Mouse (Mus musculus) limb, embryonic 12.5 days (tissue): Measurements from ENCODE around the gene Itga6. TPM values are rescaled to one million over a fixed set of nuclear protein-coding genes. Genes with fewer than 3 reads are reported as not detected.
"Not testable (repeated sequence)": the region's sequence is repeated elsewhere in the genome, so short reads cannot be mapped to it uniquely, and the experiment has no call there.

Source experiments
- ATAC-seq: fragments of 200-750 bp; cut with Nextera tagmentation; 2 replicates; pipeline ENCODE4 v1.8.0; 2017; ENCODE audit warnings: low read depth, moderate TSS enrichment; ENCODE audit not compliant: insufficient number of reproducible peaks, insufficient read depth, low FRiP score, low TSS enrichment
- H3K27ac ChIP-seq: fragments of 300-500 bp; sonication (generic); 2 replicates; pipeline ENCODE4 v1.5.1; 2016; ENCODE audit warnings: mild to moderate bottlenecking, moderate library complexity
- H3K27me3 ChIP-seq: fragments of 300-500 bp; sonication (generic); 2 replicates; pipeline ENCODE4 v1.6.1; 2016; ENCODE audit warnings: mild to moderate bottlenecking, moderate library complexity
- H3K36me3 ChIP-seq: fragments of 300-500 bp; sonication (generic); 2 replicates; pipeline ENCODE4 v1.6.1; 2016; ENCODE audit warnings: mild to moderate bottlenecking, moderate library complexity
- H3K4me1 ChIP-seq: fragments of 300-500 bp; sonication (generic); replicated peaks from 2 replicates; pipeline ENCODE4 v1.6.1; 2016
- H3K4me2 ChIP-seq: fragments of 300-500 bp; sonication (generic); 2 replicates; pipeline ENCODE4 v1.6.1; 2016; ENCODE audit warnings: mild to moderate bottlenecking, moderate library complexity
- H3K4me3 ChIP-seq: fragments of 300-500 bp; sonication (generic); replicated peaks from 2 replicates; pipeline ENCODE4 v1.5.1; 2016; ENCODE audit warnings: mild to moderate bottlenecking
- H3K9ac ChIP-seq: fragments of 300-500 bp; sonication (generic); replicated peaks from 2 replicates; pipeline ENCODE4 v1.6.1; 2016; ENCODE audit warnings: mild to moderate bottlenecking, moderate library complexity
- H3K9me3 ChIP-seq: fragments of 300-500 bp; sonication (generic); 2 replicates; pipeline ENCODE4 v1.6.1; 2016; ENCODE audit warnings: mild to moderate bottlenecking, moderate library complexity
- WGBS: fragments of 180-500 bp; shearing (Covaris S2); methylation state at CpG from one replicate; pipeline ENCODE4 v1.1.7; 2016; 5-methylcytosine and 5-hydroxymethylcytosine counted together
- polyA plus RNA-seq: library from polyadenylated mRNA; unstranded; fragments of >200 nt; fragmentation: Nextera tagmentation; extraction: Ambion mirVana; gene quantifications from 2 replicates; pipeline ENCODE4 v1.2.1, GENCODE M21; 2016

Itga6 gene
- polyA plus RNA-seq, 1 experiment from 2014 or later: 30.0 TPM

DNA sequence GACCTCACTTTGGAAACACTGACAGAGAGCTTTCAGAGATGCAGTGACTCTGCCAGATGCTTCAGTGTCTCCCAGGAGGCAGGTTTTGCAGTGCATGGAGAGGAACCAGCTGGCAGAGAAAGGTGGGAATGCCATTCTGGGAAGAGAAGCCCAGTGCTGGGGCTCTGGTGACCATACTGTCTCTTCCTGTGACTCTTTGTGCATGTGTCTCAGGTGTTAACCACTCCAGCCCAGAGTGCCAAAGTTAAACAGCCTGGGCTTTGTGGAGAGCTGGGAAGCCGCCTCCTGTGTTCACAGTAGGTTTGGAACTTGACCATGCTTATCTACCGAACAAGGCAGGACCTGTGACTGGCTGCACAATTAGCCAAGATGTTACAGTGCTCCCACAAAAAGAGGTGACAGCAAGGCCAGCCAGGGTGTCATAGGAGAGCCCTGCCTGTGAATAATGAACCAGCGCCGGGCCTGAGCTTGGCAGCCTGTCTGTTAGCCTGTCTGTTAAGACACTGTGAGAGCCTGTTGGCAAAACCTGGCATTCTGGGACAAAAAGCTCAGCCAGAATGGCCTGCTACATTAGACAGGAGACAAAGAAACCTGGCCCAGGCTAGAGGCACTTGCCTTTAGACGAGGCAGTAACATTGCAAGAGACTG is 25.9 kb upstream of the Itga6 start:
- H3K4me1 ChIP-seq: 0 out of 2 replicates have a peak, but pooled peaks cover 4% of the 10 kb centered on the region
- H3K9me3 ChIP-seq: no peaks in the 10 kb centered on the region
- H3K4me2 ChIP-seq: no peak overlapping the region
- no peak overlapping the region for H3K27ac ChIP-seq
- H3K4me3 ChIP-seq: no peak overlapping the region
- WGBS: 61% methylated on average over 5 of the region's 5 CpGs
- H3K27me3 ChIP-seq: no peaks in the 10 kb centered on the region
- no peaks in the 10 kb centered on the region for H3K36me3 ChIP-seq
- ATAC-seq: no peak
- H3K9ac ChIP-seq: no peak overlapping the region

GRCm38 (mm10) chr2:71720556-71720955 is 24.9 kb upstream of the Itga6 start:
- not testable (repeated sequence) for ATAC-seq
- WGBS: 70% methylated on average over 2 of the region's 2 CpGs

DNA sequence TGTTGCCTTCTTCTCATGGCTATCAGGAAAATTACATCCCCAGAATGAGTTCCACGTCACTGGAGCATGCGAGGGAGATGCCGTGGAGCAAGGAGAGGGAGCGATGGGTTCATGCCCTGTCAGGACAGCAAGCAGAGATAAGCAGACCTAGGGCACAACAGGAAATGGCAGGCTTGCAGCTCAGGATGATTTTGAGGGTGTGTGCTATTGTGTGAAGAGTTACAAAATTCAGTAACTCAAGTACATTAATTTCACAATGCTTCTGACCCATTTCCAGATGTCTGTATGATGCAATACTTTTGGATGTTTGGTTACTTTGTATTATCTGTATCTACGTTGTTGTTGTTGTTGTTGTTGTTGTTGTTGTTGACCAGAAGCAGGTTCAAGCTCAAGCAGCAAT is 22.5 kb upstream of the Itga6 start:
- ATAC-seq: no peak
- Histone ChIP-seq H3K27me3 (0 out of 2 replicates have a peak, but pooled peaks cover 4% of the 10 kb centered on the region), H3K4me2 (no peak overlapping the region), H3K4me3 (no peak overlapping the region), H3K27ac (no peak overlapping the region), H3K9me3 (no peaks in the 10 kb centered on the region), H3K9ac (no peak overlapping the region), H3K36me3 (no peaks in the 10 kb centered on the region), H3K4me1 (0 out of 2 replicates have a peak, but pooled peaks cover 4% of the 10 kb centered on the region)
- WGBS: 77% methylated on average over 5 of the region's 5 CpGs

More at GRCm38 (mm10) chr2:71720556-71720955, 24.9 kb upstream of the Itga6 start:
- H3K27ac ChIP-seq, H3K4me1 ChIP-seq, H3K4me2 ChIP-seq, H3K36me3 ChIP-seq, H3K9ac ChIP-seq, H3K4me3 ChIP-seq, H3K27me3 ChIP-seq, H3K9me3 ChIP-seq: not testable (repeated sequence)

DNA sequence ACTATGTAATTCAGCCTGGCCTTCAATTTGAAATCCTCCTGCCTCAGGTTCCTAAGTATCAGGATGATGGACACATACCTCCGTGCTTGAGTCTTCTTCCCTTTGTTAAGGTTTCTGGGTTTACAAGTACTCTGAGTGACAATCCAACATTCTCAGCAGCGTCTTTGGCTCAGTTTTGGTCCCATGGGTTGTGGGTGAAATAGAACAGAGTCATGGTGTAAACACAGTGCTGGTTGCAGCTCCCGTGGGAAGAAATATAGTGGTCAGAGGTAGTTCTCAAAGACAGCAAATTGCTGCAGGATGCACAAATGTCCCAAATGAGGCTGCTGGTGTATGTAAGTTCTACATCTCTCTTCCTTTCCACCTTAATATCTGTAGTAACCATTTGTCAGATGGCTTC is 21.8 kb upstream of the Itga6 start:
- Histone ChIP-seq H3K4me1 (0 out of 2 replicates have a peak, but pooled peaks cover 4% of the 10 kb centered on the region), H3K27ac (no peak overlapping the region), H3K27me3 (peaks cover 5% of the 10 kb centered on the region; the same call in 1 of the 2 replicates), H3K4me3 (no peak overlapping the region), H3K9ac (no peak overlapping the region), H3K4me2 (no peak overlapping the region), H3K36me3 (no peaks in the 10 kb centered on the region), H3K9me3 (no peaks in the 10 kb centered on the region)
- ATAC-seq: no peak
- WGBS: 85% methylated on average over 3 of the region's 3 CpGs

- Histone ChIP-seq H3K4me1 (0 out of 2 replicates have a peak, but pooled peaks cover 3% of the 10 kb centered on the region), H3K9ac (no peak overlapping the region), H3K4me3 (no peak overlapping the region), H3K27me3 (peaks cover 9% of the 10 kb centered on the region; the same call in 1 of the 2 replicates), H3K27ac (no peak overlapping the region), H3K4me2 (no peak overlapping the region), H3K36me3 (no peaks in the 10 kb centered on the region), H3K9me3 (no peaks in the 10 kb centered on the region)
- ATAC-seq: no peak
- 83% methylated on average over 6 of the region's 6 CpGs for WGBS
These were observed 21.4 kb upstream of the Itga6 start for GRCm38 (mm10) chr2:71724028-71724427.

- Histone ChIP-seq H3K27ac (no peak overlapping the region), H3K4me3 (no peak overlapping the region), H3K9me3 (no peaks in the 10 kb centered on the region), H3K27me3 (peaks cover 9% of the 10 kb centered on the region; the same call in 1 of the 2 replicates), H3K36me3 (no peaks in the 10 kb centered on the region), H3K4me1 (no peaks in the 10 kb centered on the region), H3K9ac (no peak overlapping the region), H3K4me2 (no peak overlapping the region)
- no peak for ATAC-seq
- WGBS: 67% methylated on average over 1 of the region's 1 CpGs
These were observed 20.0 kb upstream of the Itga6 start for GRCm38 (mm10) chr2:71725446-71725845.

- 90% methylated on average over 7 of the region's 7 CpGs for WGBS
- Histone ChIP-seq H3K27ac (no peak overlapping the region), H3K27me3 (peaks cover 9% of the 10 kb centered on the region; the same call in 1 of the 2 replicates), H3K4me3 (no peak overlapping the region), H3K36me3 (no peaks in the 10 kb centered on the region), H3K9me3 (no peaks in the 10 kb centered on the region), H3K9ac (no peak overlapping the region), H3K4me1 (peaks cover 11% of the 10 kb centered on the region), H3K4me2 (no peak overlapping the region)
- no peak for ATAC-seq
These were observed 18.3 kb upstream of the Itga6 start for GRCm38 (mm10) chr2:71726883-71727676.

DNA sequence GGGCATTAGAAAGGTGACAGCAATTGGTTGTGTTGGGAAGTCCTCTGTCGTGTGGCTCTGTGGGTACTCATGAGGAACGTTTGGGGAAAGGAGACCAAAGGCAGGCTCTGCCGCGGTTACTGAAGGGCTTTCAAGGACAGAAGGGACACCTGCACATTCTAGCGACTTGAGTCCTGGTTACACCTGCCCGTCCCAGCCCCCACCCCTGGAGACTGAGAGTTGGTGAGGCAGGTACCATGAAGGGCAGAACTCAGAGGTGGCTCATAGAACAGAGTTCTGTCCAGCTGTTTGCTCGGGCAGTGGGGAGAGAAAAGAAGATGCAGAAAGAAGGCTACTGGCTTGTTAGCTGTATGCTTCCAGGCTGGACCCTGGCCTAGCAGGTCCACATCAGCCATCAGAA is 17.1 kb upstream of the Itga6 start:
- H3K9ac ChIP-seq: no peak overlapping the region
- H3K27ac ChIP-seq: no peak overlapping the region
- peaks cover 9% of the 10 kb centered on the region; the same call in 1 of the 2 replicates for H3K27me3 ChIP-seq
- H3K36me3 ChIP-seq: no peaks in the 10 kb centered on the region
- no peak overlapping the region for H3K4me2 ChIP-seq
- no peak for ATAC-seq
- no peak overlapping the region for H3K4me3 ChIP-seq
- peaks cover 20% of the 10 kb centered on the region for H3K4me1 ChIP-seq
- no peaks in the 10 kb centered on the region for H3K9me3 ChIP-seq
- 85% methylated on average over 7 of the region's 7 CpGs for WGBS

GRCm38 (mm10) chr2:71728796-71729195 is 16.6 kb upstream of the Itga6 start:
- 47% methylated on average over 5 of the region's 5 CpGs for WGBS

GRCm38 (mm10) chr2:71730623-71731612 is 14.5 kb upstream of the Itga6 start:
- H3K4me1 ChIP-seq: peaks cover 31% of the 10 kb centered on the region
- H3K4me3 ChIP-seq: no peak overlapping the region
- H3K27ac ChIP-seq: no peak overlapping the region
- no peak for ATAC-seq
- no peaks in the 10 kb centered on the region for H3K9me3 ChIP-seq
- no peak overlapping the region for H3K4me2 ChIP-seq
- WGBS: 47% methylated on average over 20 of the region's 20 CpGs
- peaks cover 5% of the 10 kb centered on the region; the same call in 1 of the 2 replicates for H3K27me3 ChIP-seq
- H3K36me3 ChIP-seq: no peaks in the 10 kb centered on the region
- no peak overlapping the region for H3K9ac ChIP-seq

More at GRCm38 (mm10) chr2:71728796-71729195, 16.6 kb upstream of the Itga6 start:
- no peak overlapping the region for H3K9ac ChIP-seq
- ATAC-seq: no peak
- H3K9me3 ChIP-seq: no peaks in the 10 kb centered on the region
- no peak overlapping the region for H3K4me3 ChIP-seq
- H3K36me3 ChIP-seq: no peaks in the 10 kb centered on the region
- H3K27me3 ChIP-seq: peaks cover 9% of the 10 kb centered on the region; the same call in 1 of the 2 replicates
- no peak overlapping the region for H3K27ac ChIP-seq
- peaks cover 20% of the 10 kb centered on the region for H3K4me1 ChIP-seq
- no peak overlapping the region for H3K4me2 ChIP-seq
